22 mouse cellular contexts compared by ENCODE assay signal in genomic region chr11:121154203-121154602, GRCm38 (mm10). TPM values are rescaled to one million over a fixed set of nuclear protein-coding genes. Genes with fewer than 3 reads are reported as not detected.
DNase-seq lines count a peak whose midpoint lies in the region; ATAC-seq lines count a peak whose summit lies in the region.
"Had no signal": no experiment of that assay in that cellular context is flagged by ENCODE, and none has a peak within 500 bp of the region (broad histone marks: within the 10 kb centered on the region; RNA-seq: fewer than 3 reads in every experiment).

No protein-coding gene starts in this region.

- H3K9ac ChIP-seq in hindbrain, embryonic 11.5 days (ENCODE audit: low read depth, low read length), result no peak overlapping the region
- no peak overlapping the region for H3K9ac ChIP-seq in hindbrain, embryonic 16.5 days (ENCODE audit: low read depth, low read length)
- no peak overlapping the region for H3K9ac ChIP-seq in neural tube, embryonic 12.5 days
- H3K9ac ChIP-seq in hindbrain, embryonic 12.5 days, result no peak overlapping the region
- H3K9ac ChIP-seq: forebrain, embryonic 15.5 days; heart, embryonic 13.5 days; intestine, embryonic 15.5 days had no signal

- 21% methylated on average over 4 of the region's 4 CpGs for WGBS in hindbrain, embryonic 11.5 days
- WGBS in hindbrain, embryonic 16.5 days, result 12% methylated on average over 4 of the region's 4 CpGs
- WGBS in neural tube, embryonic 12.5 days, result 28% methylated on average over 4 of the region's 4 CpGs
- WGBS in hindbrain, embryonic 12.5 days, result 17% methylated on average over 4 of the region's 4 CpGs

- no peaks in the 10 kb centered on the region for H3K9me3 ChIP-seq in hindbrain, embryonic 11.5 days (ENCODE audit: control insufficient read depth, low read length)
- H3K9me3 ChIP-seq in hindbrain, embryonic 16.5 days (ENCODE audit: control insufficient read depth, low read length), result no peaks in the 10 kb centered on the region
- no peaks in the 10 kb centered on the region for H3K9me3 ChIP-seq in neural tube, embryonic 12.5 days
- no peaks in the 10 kb centered on the region for H3K9me3 ChIP-seq in hindbrain, embryonic 12.5 days (replicated peaks)
- H3K9me3 ChIP-seq: embryonic facial prominence, embryonic 10.5 days; forebrain, embryonic 15.5 days; heart, embryonic 13.5 days; intestine, embryonic 15.5 days had no signal

- no peak overlapping the region for H3K4me2 ChIP-seq in hindbrain, embryonic 11.5 days (replicated peaks; ENCODE audit: low read depth, low read length)
- H3K4me2 ChIP-seq in hindbrain, embryonic 16.5 days (ENCODE audit: low read length), result no peak overlapping the region
- H3K4me2 ChIP-seq in neural tube, embryonic 12.5 days (replicated peaks), result no peak overlapping the region
- no peak overlapping the region for H3K4me2 ChIP-seq in hindbrain, embryonic 12.5 days (replicated peaks)
- H3K4me2 ChIP-seq: forebrain, embryonic 15.5 days; heart, embryonic 13.5 days; intestine, embryonic 15.5 days had no signal

- peaks cover 30% of the 10 kb centered on the region for H3K27me3 ChIP-seq in hindbrain, embryonic 11.5 days (ENCODE audit: control insufficient read depth, insufficient read depth, low read length)
- peaks cover 5% of the 10 kb centered on the region for H3K27me3 ChIP-seq in hindbrain, embryonic 16.5 days (replicated peaks; ENCODE audit: control insufficient read depth, insufficient read depth, low read length)
- H3K27me3 ChIP-seq in neural tube, embryonic 12.5 days (replicated peaks), result peaks cover 34% of the 10 kb centered on the region
- peaks cover 37% of the 10 kb centered on the region for H3K27me3 ChIP-seq in hindbrain, embryonic 12.5 days
- H3K27me3 ChIP-seq: CH12.LX had no signal

- no peak overlapping the region for H3K4me3 ChIP-seq in hindbrain, embryonic 11.5 days (ENCODE audit: low read depth, low read length)
- H3K4me3 ChIP-seq in hindbrain, embryonic 16.5 days (ENCODE audit: low read length), result no peak overlapping the region
- no peak overlapping the region for H3K4me3 ChIP-seq in neural tube, embryonic 12.5 days
- H3K4me3 ChIP-seq in hindbrain, embryonic 12.5 days, result no peak overlapping the region
- H3K4me3 ChIP-seq: embryonic facial prominence, embryonic 10.5 days; forebrain, embryonic 15.5 days; heart, embryonic 13.5 days; intestine, embryonic 15.5 days had no signal

- no peaks in the 10 kb centered on the region; the same call in 1 of the 2 replicates for H3K4me1 ChIP-seq in hindbrain, embryonic 11.5 days (replicated peaks; ENCODE audit: control insufficient read depth, insufficient read depth, low read length)
- peaks cover 8% of the 10 kb centered on the region for H3K4me1 ChIP-seq in hindbrain, embryonic 16.5 days (ENCODE audit: control insufficient read depth, insufficient read depth, low read depth, low read length)
- peaks cover 14% of the 10 kb centered on the region for H3K4me1 ChIP-seq in neural tube, embryonic 12.5 days
- peaks cover 23% of the 10 kb centered on the region for H3K4me1 ChIP-seq in hindbrain, embryonic 12.5 days

- DNase-seq in hindbrain, embryonic 11.5 days (ENCODE audit: low spot score), result peak; percentile 56
- DNase-seq in neural tube, embryonic 10.5 days (ENCODE audit: extremely low spot score, low spot score), result no peak
- no peak for DNase-seq in kidney, postnatal 36 days
- DNase-seq: adrenal gland, postnatal 14 days; cerebellum, adult 18-20 months; cerebellum, postnatal 10 days; gastrocnemius, postnatal 36 days; heart, adult 11 months; heart, postnatal 36 days had no signal

- no peaks in the 10 kb centered on the region for H3K36me3 ChIP-seq in hindbrain, embryonic 11.5 days (ENCODE audit: control insufficient read depth, insufficient read depth, low read length)
- H3K36me3 ChIP-seq in hindbrain, embryonic 16.5 days (ENCODE audit: control insufficient read depth, insufficient read depth, low read length), result no peaks in the 10 kb centered on the region
- H3K36me3 ChIP-seq in neural tube, embryonic 12.5 days, result no peaks in the 10 kb centered on the region
- no peaks in the 10 kb centered on the region for H3K36me3 ChIP-seq in hindbrain, embryonic 12.5 days
- H3K36me3 ChIP-seq: embryonic facial prominence, embryonic 10.5 days; forebrain, embryonic 15.5 days; heart, embryonic 13.5 days; intestine, embryonic 15.5 days had no signal

- peak overlapping the region; percentile 56 for H3K27ac ChIP-seq in hindbrain, embryonic 11.5 days (ENCODE audit: low read depth, low read length)
- H3K27ac ChIP-seq in hindbrain, embryonic 16.5 days (ENCODE audit: low read depth, low read length), result no peak overlapping the region
- H3K27ac ChIP-seq in neural tube, embryonic 12.5 days, result peak overlapping the region; percentile 20; the same call in 1 of the 2 replicates
- peak overlapping the region; percentile 60 for H3K27ac ChIP-seq in hindbrain, embryonic 12.5 days
- H3K27ac ChIP-seq: embryonic facial prominence, embryonic 10.5 days; forebrain, embryonic 15.5 days; heart, embryonic 13.5 days; intestine, embryonic 15.5 days had no signal

- ATAC-seq in hindbrain, embryonic 11.5 days (ENCODE audit: low FRiP score), result peak; percentile 71
- ATAC-seq in hindbrain, embryonic 16.5 days, result no peak
- 0 out of 2 replicates have a peak, but pooled peaks have one; percentile 56 for ATAC-seq in neural tube, embryonic 12.5 days (ENCODE audit: low FRiP score, low read depth)
- ATAC-seq in hindbrain, embryonic 12.5 days (ENCODE audit: low FRiP score), result peak; percentile 74
- no peak for ATAC-seq in megakaryocyte, adult 5-6 weeks (ENCODE audit: poor library complexity, severe bottlenecking)
- ATAC-seq: forebrain, embryonic 15.5 days; intestine, embryonic 15.5 days had no signal

RNA-seq across cellular contexts. Expression of gene Uts2r, which starts 5.9 kb away (rescaled TPM):
- polyA plus RNA-seq in hindbrain, embryonic 11.5 days (2014; fragmentation: Nextera tagmentation; extraction: Ambion mirVana), result 0.23 and 0.25 TPM in 2 replicates
- polyA plus RNA-seq in hindbrain, embryonic 16.5 days (2015; fragmentation: Nextera tagmentation; extraction: Ambion mirVana), result 0.73 and 0.89 TPM in 2 replicates
- polyA plus RNA-seq in neural tube, embryonic 12.5 days (2016; fragmentation: Nextera tagmentation; extraction: Ambion mirVana), result 0.25 and 0.46 TPM in 2 replicates
- polyA plus RNA-seq in hindbrain, embryonic 12.5 days (2016; fragmentation: Nextera tagmentation; extraction: Ambion mirVana), result 0.32 and 0.35 TPM in 2 replicates
- total RNA-seq in megakaryocyte, adult 5-6 weeks (2015), result not detected in 2 replicates
- not detected in 2 replicates for total RNA-seq in megakaryocyte, adult 5-6 weeks (2017)
- total RNA-seq: adrenal gland, adult 18-20 months; adrenal gland, postnatal 14 days; CH12.LX had no signal
- polyA plus RNA-seq: embryonic facial prominence, embryonic 10.5 days; forebrain, embryonic 15.5 days; heart, embryonic 13.5 days; heart, postnatal 0 days; intestine, embryonic 15.5 days had no signal

RNA-seq across cellular contexts. Expression of gene Tex19.1, which starts 8.3 kb away (rescaled TPM):
- polyA plus RNA-seq in hindbrain, embryonic 11.5 days (2014; fragmentation: Nextera tagmentation; extraction: Ambion mirVana), result 0.20 TPM in 1 of 2 replicates, not detected in the other
- not detected in 2 replicates for polyA plus RNA-seq in hindbrain, embryonic 16.5 days (2015; fragmentation: Nextera tagmentation; extraction: Ambion mirVana)
- not detected in 2 replicates for polyA plus RNA-seq in neural tube, embryonic 12.5 days (2016; fragmentation: Nextera tagmentation; extraction: Ambion mirVana)
- not detected in 2 replicates for polyA plus RNA-seq in hindbrain, embryonic 12.5 days (2016; fragmentation: Nextera tagmentation; extraction: Ambion mirVana)
- not detected in 2 replicates for total RNA-seq in megakaryocyte, adult 5-6 weeks (2015)
- not detected in 2 replicates for total RNA-seq in megakaryocyte, adult 5-6 weeks (2017)
- total RNA-seq: adrenal gland, adult 18-20 months; adrenal gland, postnatal 14 days; gastrocnemius, adult 8-10 months; gastrocnemius, postnatal 36 days; heart, postnatal 36 days had no signal
- polyA plus RNA-seq: embryonic facial prominence, embryonic 10.5 days; embryonic facial prominence, embryonic 14.5 days; forebrain, embryonic 15.5 days; heart, embryonic 13.5 days; heart, postnatal 0 days; intestine, embryonic 15.5 days had no signal

RNA-seq across cellular contexts. Expression of gene Tex19.2, which starts 35.7 kb away (rescaled TPM):
- polyA plus RNA-seq in hindbrain, embryonic 11.5 days (2014; fragmentation: Nextera tagmentation; extraction: Ambion mirVana), result not detected in 2 replicates
- not detected in 2 replicates for polyA plus RNA-seq in hindbrain, embryonic 16.5 days (2015; fragmentation: Nextera tagmentation; extraction: Ambion mirVana)
- polyA plus RNA-seq in neural tube, embryonic 12.5 days (2016; fragmentation: Nextera tagmentation; extraction: Ambion mirVana), result not detected in 2 replicates
- not detected in 2 replicates for polyA plus RNA-seq in hindbrain, embryonic 12.5 days (2016; fragmentation: Nextera tagmentation; extraction: Ambion mirVana)
- total RNA-seq in megakaryocyte, adult 5-6 weeks (2015), result not detected in 2 replicates
- not detected in 2 replicates for total RNA-seq in megakaryocyte, adult 5-6 weeks (2017)
- total RNA-seq: adrenal gland, adult 18-20 months; adrenal gland, postnatal 14 days; gastrocnemius, adult 8-10 months; gastrocnemius, postnatal 36 days; heart, postnatal 36 days had no signal
- polyA plus RNA-seq: embryonic facial prominence, embryonic 10.5 days; embryonic facial prominence, embryonic 14.5 days; forebrain, embryonic 15.5 days; heart, embryonic 13.5 days; heart, postnatal 0 days; intestine, embryonic 15.5 days had no signal

RNA-seq across cellular contexts. Expression of gene Hexdc, which starts 50.0 kb away (rescaled TPM):
- polyA plus RNA-seq in hindbrain, embryonic 11.5 days (2014; fragmentation: Nextera tagmentation; extraction: Ambion mirVana), result 6.2 and 7.0 TPM in 2 replicates
- 31.4 and 37.9 TPM in 2 replicates for polyA plus RNA-seq in hindbrain, embryonic 16.5 days (2015; fragmentation: Nextera tagmentation; extraction: Ambion mirVana)
- polyA plus RNA-seq in neural tube, embryonic 12.5 days (2016; fragmentation: Nextera tagmentation; extraction: Ambion mirVana), result 12.2 and 13.1 TPM in 2 replicates
- polyA plus RNA-seq in hindbrain, embryonic 12.5 days (2016; fragmentation: Nextera tagmentation; extraction: Ambion mirVana), result 9.6 and 11.7 TPM in 2 replicates
- 1.5 and 3.1 TPM in 2 replicates for total RNA-seq in megakaryocyte, adult 5-6 weeks (2015)
- 3.6 and 3.9 TPM in 2 replicates for total RNA-seq in megakaryocyte, adult 5-6 weeks (2017)

RNA-seq across cellular contexts. Expression of gene Ogfod3, which starts 50.3 kb away (rescaled TPM):
- polyA plus RNA-seq in hindbrain, embryonic 11.5 days (2014; fragmentation: Nextera tagmentation; extraction: Ambion mirVana), result 17.0 and 19.2 TPM in 2 replicates
- 32.7 and 33.3 TPM in 2 replicates for polyA plus RNA-seq in hindbrain, embryonic 16.5 days (2015; fragmentation: Nextera tagmentation; extraction: Ambion mirVana)
- polyA plus RNA-seq in neural tube, embryonic 12.5 days (2016; fragmentation: Nextera tagmentation; extraction: Ambion mirVana), result 18.2 and 19.7 TPM in 2 replicates
- polyA plus RNA-seq in hindbrain, embryonic 12.5 days (2016; fragmentation: Nextera tagmentation; extraction: Ambion mirVana), result 17.7 and 19.2 TPM in 2 replicates
- total RNA-seq in megakaryocyte, adult 5-6 weeks (2015), result 7.0 and 11.7 TPM in 2 replicates
- 2.0 and 5.5 TPM in 2 replicates for total RNA-seq in megakaryocyte, adult 5-6 weeks (2017)

Comparison
In these comparisons a context has a peak if more than half of its experiments do, and no peak if none do; other contexts are left out.
1. ATAC-seq: peak in hindbrain, embryonic 11.5 days (single experiment), neural tube, embryonic 12.5 days (single experiment) and hindbrain, embryonic 12.5 days (single experiment); none in hindbrain, embryonic 16.5 days (single experiment) and megakaryocyte, adult 5-6 weeks (single experiment).